Mouse (Mus musculus) C2C12 (cell line): Measurements from ENCODE around the gene Smarcd2. TPM values are rescaled to one million over a fixed set of nuclear protein-coding genes. Genes with fewer than 3 reads are reported as not detected.
A peak's percentile ranks its signal among the peaks of the same experiment; 100 is the strongest.

Experiments
- H3K27me3 ChIP-seq: one replicate; pipeline ENCODE4 v1.6.1; 2011; ENCODE audit not compliant: control insufficient read depth, insufficient read depth, insufficient read length
- H3K36me3 ChIP-seq: one replicate; pipeline ENCODE4 v1.6.1; 2011; ENCODE audit not compliant: control insufficient read depth, insufficient read depth
- H3K4me3 ChIP-seq: one replicate; pipeline ENCODE4 v1.5.1; 2011; ENCODE audit warnings: mild to moderate bottlenecking, control low read depth; ENCODE audit not compliant: poor library complexity, insufficient read depth, severe bottlenecking
- H3K79me2 ChIP-seq: one replicate; pipeline ENCODE4 v1.6.1; 2011; ENCODE audit not compliant: control insufficient read depth, insufficient read depth
- H3K79me3 ChIP-seq: one replicate; pipeline ENCODE4 v1.6.1; 2011; ENCODE audit warnings: low read depth, control low read depth
- H3ac ChIP-seq: one replicate; pipeline ENCODE3; 2011; ENCODE audit warnings: low read depth; ENCODE audit not compliant: control insufficient read depth, insufficient read length
- CEBPB ChIP-seq: IDR thresholded peaks from one replicate; pipeline ENCODE4 v1.6.1; 2011; ENCODE audit warnings: low read depth, mild to moderate bottlenecking, control low read depth, moderate library complexity
- CTCF ChIP-seq: IDR thresholded peaks from one replicate; pipeline ENCODE4 v1.5.1; 2011; ENCODE audit not compliant: control insufficient read depth, insufficient read depth, insufficient read length
- FOSL1 ChIP-seq: IDR thresholded peaks from one replicate; pipeline ENCODE4 v1.8.0; 2011; ENCODE audit warnings: mild to moderate bottlenecking, low read length; ENCODE audit not compliant: poor library complexity, insufficient read depth, severe bottlenecking
- MAX ChIP-seq: IDR thresholded peaks from one replicate; pipeline ENCODE4 v1.6.1; 2011; ENCODE audit warnings: mild to moderate bottlenecking, control low read depth
- MYOD1 ChIP-seq: IDR thresholded peaks from one replicate; pipeline ENCODE4 v1.6.1; 2011; ENCODE audit warnings: low read depth; ENCODE audit not compliant: control insufficient read depth, insufficient read length
- MYOG ChIP-seq: IDR thresholded peaks from one replicate; pipeline ENCODE4 v1.6.1; 2011; ENCODE audit not compliant: control insufficient read depth, insufficient read length; ENCODE audit errors: extremely low read depth
- USF1 ChIP-seq: IDR thresholded peaks from one replicate; pipeline ENCODE4 v1.6.1; 2011; ENCODE audit warnings: low read depth, mild to moderate bottlenecking, control low read depth, moderate library complexity
- polyA plus RNA-seq: library from polyadenylated mRNA; unstranded; fragments of >200 nt; fragmentation: generic; extraction: Trizol; gene quantifications from one replicate; pipeline ENCODE4 v1.2.1, GENCODE M21; 2012; ENCODE audit warnings: missing spikeins

Gene Smarcd2
- polyA plus RNA-seq, 1 experiment: 49.5 TPM

DNA sequence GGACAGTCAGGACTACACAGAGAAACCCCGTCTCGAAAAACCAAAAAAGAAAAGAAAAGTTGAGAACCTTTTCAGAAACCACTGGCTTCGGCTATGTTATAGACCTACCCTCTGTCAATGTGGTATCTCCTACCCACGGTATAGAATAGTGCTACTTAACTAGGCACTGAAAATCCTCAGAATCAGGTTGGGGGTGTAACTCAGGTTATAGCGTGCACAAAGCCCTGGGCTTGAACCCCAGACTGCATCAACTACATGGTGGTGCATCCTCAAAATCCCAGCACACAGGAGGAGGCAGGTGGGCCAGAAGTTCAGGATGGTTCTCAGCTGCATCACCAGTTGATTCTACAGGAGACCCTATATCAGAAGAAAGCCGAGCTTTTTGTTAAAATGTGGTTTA, 1.0 kb upstream of the Smarcd2 start:
- Histone ChIP-seq H3K36me3 (peaks cover under 1% of the 10 kb centered on the region), H3K79me2 (peaks cover 38% of the 10 kb centered on the region), H3K27me3 (no peaks in the 10 kb centered on the region), H3ac (no peak overlapping the region), H3K4me3 (no peak overlapping the region), H3K79me3 (peaks cover 25% of the 10 kb centered on the region)
- TF ChIP-seq FOSL1 (no peak), USF1 (no peak), MYOD1 (no peak), MYOG (no peak), CEBPB (no peak), CTCF (no peak), MAX (no peak)

DNA sequence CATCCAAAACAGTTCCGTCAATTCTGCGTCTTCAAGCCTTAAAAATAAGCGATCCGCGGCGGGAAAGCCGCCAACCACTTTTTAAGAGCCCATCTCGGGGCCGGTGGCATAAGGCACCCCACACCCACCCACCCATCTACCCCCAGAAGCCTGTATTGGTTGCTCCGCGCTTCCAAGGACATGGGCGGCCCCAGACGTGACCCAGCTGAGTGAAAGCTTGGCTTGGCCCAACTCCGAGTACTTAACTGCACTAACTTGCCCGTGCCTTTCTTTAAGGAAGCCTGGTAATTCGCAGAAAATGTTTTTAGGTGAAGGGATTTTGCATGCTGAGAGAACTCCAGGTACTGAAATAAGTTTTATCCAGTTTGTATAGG, 526 bp upstream of the Smarcd2 start:
- H3K27me3 ChIP-seq: no peaks in the 10 kb centered on the region
- H3K79me2 ChIP-seq: peaks cover 43% of the 10 kb centered on the region
- H3K79me3 ChIP-seq: peaks cover 30% of the 10 kb centered on the region
- H3K4me3 ChIP-seq: peak overlapping the region; percentile 71
- H3K36me3 ChIP-seq: peaks cover 5% of the 10 kb centered on the region
- peak overlapping the region; percentile 64 for H3ac ChIP-seq
- TF ChIP-seq MYOG (no peak), MYOD1 (no peak), MAX (no peak), CEBPB (no peak), CTCF (no peak), FOSL1 (no peak), USF1 (no peak)

- Histone ChIP-seq H3K36me3 (peaks cover 11% of the 10 kb centered on the region), H3K27me3 (no peaks in the 10 kb centered on the region), H3K79me3 (peaks cover 32% of the 10 kb centered on the region), H3K4me3 (peak overlapping the region; percentile 71), H3K79me2 (peaks cover 53% of the 10 kb centered on the region), H3ac (peak overlapping the region; percentile 99)
- TF ChIP-seq MAX (no peak), USF1 (no peak), MYOG (no peak), CTCF (no peak), MYOD1 (no peak), CEBPB (no peak), FOSL1 (no peak)
Measured at GRCm38 (mm10) chr11:106271794-106272643, 753 bp downstream of the Smarcd2 start.

- TF ChIP-seq FOSL1: no peak
- TF ChIP-seq CTCF: no peak
- TF ChIP-seq MYOG: no peak
- H3ac ChIP-seq: peak overlapping the region; percentile 9
- H3K79me2 ChIP-seq: peaks cover 53% of the 10 kb centered on the region
- H3K36me3 ChIP-seq: peaks cover 19% of the 10 kb centered on the region
- peaks cover 32% of the 10 kb centered on the region for H3K79me3 ChIP-seq
- peak overlapping the region; percentile 71 for H3K4me3 ChIP-seq
- H3K27me3 ChIP-seq: no peaks in the 10 kb centered on the region
Measured at GRCm38 (mm10) chr11:106271131-106271793, 1.5 kb downstream of the Smarcd2 start.

GRCm38 (mm10) chr11:106269060-106269431, 3.7 kb downstream of the Smarcd2 start:
- peaks cover 37% of the 10 kb centered on the region for H3K36me3 ChIP-seq
- no peak overlapping the region for H3K4me3 ChIP-seq
- H3ac ChIP-seq: no peak overlapping the region
- no peaks in the 10 kb centered on the region for H3K27me3 ChIP-seq
- H3K79me2 ChIP-seq: peaks cover 53% of the 10 kb centered on the region
- TF ChIP-seq CTCF: no peak
- TF ChIP-seq MAX: no peak
- TF ChIP-seq MYOD1: no peak
- no peak for TF ChIP-seq MYOG
- no peak for TF ChIP-seq CEBPB
- TF ChIP-seq USF1: no peak
- no peak for TF ChIP-seq FOSL1
- H3K79me3 ChIP-seq: peaks cover 32% of the 10 kb centered on the region
